Mouse (Mus musculus): ENCODE data around the gene Smarcc1. TPM values are rescaled to one million over a fixed set of nuclear protein-coding genes. Genes with fewer than 3 reads are reported as not detected.

Gene Smarcc1
- polyA plus RNA-seq, 1 experiment from 2014 or later = 115 TPM

DNA sequence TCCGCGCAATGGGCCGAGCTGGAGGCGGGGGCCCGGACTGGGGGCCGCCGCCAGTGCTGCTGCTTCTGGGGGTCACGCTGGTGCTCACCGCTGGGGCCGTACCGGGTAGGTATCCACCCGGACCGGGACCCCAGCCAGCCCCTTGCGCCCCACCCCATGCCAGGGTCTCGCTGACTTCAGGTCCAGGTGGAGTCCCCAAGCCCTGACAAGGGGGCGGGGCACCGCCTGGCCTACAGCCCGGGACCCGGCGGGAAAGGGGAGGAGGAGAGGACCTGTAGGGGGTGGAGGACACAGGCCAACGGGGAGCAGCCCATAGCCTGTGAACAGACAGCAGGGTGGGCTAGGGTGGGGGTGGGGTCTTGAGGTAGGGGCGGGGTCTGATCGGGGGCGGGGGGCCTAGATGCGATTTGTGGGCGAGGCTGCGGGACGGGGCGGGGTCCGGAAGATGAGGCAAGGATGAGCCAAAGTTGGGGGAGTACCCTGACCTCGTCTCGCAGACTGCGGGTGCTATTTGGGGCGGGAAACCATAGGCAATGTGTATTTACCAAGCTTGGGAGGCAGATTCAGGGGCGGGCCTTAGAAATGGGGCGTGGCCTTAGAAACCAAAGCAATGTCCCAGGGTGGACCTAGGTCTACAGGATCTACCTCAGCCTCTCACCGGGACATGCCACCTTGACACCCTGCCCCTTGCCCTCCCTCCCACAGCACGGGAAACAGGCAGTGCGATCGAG is 128.2 kb downstream of the Smarcc1 start:
- Histone ChIP-seq H3K27ac (no peak overlapping the region), H3K4me3 (peak overlapping the region; percentile 73), H3K36me3 (peaks cover 13% of the 10 kb centered on the region), H3K9ac (peak overlapping the region; percentile 31; the same call in 1 of the 2 replicates), H3K9me3 (no peaks in the 10 kb centered on the region), H3K4me2 (peak overlapping the region; percentile 100), H3K4me1 (peaks cover 32% of the 10 kb centered on the region), H3K27me3 (peaks cover 40% of the 10 kb centered on the region)
- ATAC-seq (ENCODE audit: insufficient number of reproducible peaks, low FRiP score, low TSS enrichment, low read depth) = peak; percentile 56
- WGBS = 2% methylated on average over 38 of the region's 40 CpGs

DNA sequence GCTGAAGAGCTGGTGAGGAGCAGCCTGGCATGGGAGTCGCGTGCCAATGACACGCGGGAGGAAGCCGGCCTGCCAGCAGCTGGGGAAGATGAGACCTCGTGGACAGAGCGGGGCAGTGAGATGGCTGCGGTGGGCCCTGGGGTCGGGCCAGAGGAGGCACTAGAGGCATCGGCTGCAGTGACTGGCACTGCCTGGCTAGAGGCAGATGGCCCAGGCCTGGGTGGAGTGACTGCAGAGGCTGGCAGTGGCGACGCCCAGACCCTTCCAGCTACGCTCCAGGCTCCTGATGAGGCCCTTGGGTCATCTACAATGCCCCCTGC is 128.8 kb downstream of the Smarcc1 start:
- H3K27ac ChIP-seq = no peak overlapping the region
- ATAC-seq (ENCODE audit: insufficient number of reproducible peaks, low FRiP score, low TSS enrichment, low read depth) = 0 out of 2 replicates have a peak, but pooled peaks have one; percentile 1
- peak overlapping the region; percentile 100 for H3K4me2 ChIP-seq
- H3K36me3 ChIP-seq = peaks cover 8% of the 10 kb centered on the region; the same call in 1 of the 2 replicates
- WGBS = 40% methylated on average over 13 of the region's 13 CpGs
- no peaks in the 10 kb centered on the region for H3K9me3 ChIP-seq
- peaks cover 32% of the 10 kb centered on the region for H3K4me1 ChIP-seq
- H3K4me3 ChIP-seq = peak overlapping the region; percentile 73
- H3K9ac ChIP-seq = 0 out of 2 replicates have a peak overlapping the region, but pooled peaks have one; percentile 23
- H3K27me3 ChIP-seq = peaks cover 40% of the 10 kb centered on the region

DNA sequence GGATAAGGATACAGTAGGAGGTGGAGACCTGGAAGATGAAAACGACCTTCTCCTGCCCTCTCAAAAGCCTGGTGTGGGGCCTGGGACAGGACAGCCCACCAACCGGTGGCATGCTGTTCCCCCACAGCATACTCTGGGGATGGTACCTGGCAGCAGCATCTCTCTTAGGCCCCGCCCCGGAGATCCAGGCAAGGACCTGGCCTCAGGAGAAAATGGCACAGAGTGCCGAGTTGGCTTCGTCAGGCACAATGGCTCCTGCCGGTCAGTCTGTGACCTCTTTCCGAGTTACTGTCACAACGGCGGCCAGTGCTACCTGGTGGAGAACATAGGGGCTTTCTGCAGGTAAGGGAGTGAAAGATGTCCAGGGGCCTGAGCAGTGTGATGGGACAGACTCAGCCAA is 129.5 kb downstream of the Smarcc1 start:
- H3K27me3 ChIP-seq = peaks cover 34% of the 10 kb centered on the region
- no peak overlapping the region for H3K27ac ChIP-seq
- no peak overlapping the region for H3K9ac ChIP-seq
- no peak overlapping the region for H3K4me2 ChIP-seq
- ATAC-seq (ENCODE audit: insufficient number of reproducible peaks, low FRiP score, low TSS enrichment, low read depth) = no peak
- H3K4me1 ChIP-seq = peaks cover 32% of the 10 kb centered on the region
- 0 out of 2 replicates have a peak, but pooled peaks cover under 1% of the 10 kb centered on the region for H3K36me3 ChIP-seq
- H3K9me3 ChIP-seq = no peaks in the 10 kb centered on the region
- H3K4me3 ChIP-seq = no peak overlapping the region
- 85% methylated on average over 10 of the region's 10 CpGs for WGBS

DNA sequence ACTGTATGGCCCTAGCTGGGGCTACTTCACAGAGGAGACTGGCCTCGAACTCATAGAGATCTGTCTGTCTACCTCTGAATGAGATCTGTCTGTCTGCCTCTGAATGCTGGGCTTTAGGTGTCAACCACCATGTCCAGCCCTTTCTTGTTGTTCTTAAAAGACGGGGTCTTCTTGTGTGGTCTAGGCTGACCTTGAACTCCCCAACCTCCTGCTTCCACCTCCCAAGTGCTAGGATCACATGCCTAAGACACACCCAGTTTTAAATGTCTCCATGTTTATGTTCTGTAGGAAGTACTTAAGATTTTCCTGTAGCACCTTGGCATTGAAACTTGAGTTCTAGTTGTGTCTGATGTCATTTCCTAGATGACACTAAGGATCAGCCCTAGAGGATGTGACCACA is 131.4 kb downstream of the Smarcc1 start:
- peaks cover 32% of the 10 kb centered on the region for H3K4me1 ChIP-seq
- 86% methylated on average over 2 of the region's 2 CpGs for WGBS
- H3K4me3 ChIP-seq = no peak overlapping the region
- no peak overlapping the region for H3K4me2 ChIP-seq
- H3K9me3 ChIP-seq = no peaks in the 10 kb centered on the region
- no peak overlapping the region for H3K9ac ChIP-seq
- H3K27ac ChIP-seq = no peak overlapping the region
- ATAC-seq (ENCODE audit: insufficient number of reproducible peaks, low FRiP score, low TSS enrichment, low read depth) = no peak
- H3K27me3 ChIP-seq = peaks cover 26% of the 10 kb centered on the region
- H3K36me3 ChIP-seq = no peaks in the 10 kb centered on the region

DNA sequence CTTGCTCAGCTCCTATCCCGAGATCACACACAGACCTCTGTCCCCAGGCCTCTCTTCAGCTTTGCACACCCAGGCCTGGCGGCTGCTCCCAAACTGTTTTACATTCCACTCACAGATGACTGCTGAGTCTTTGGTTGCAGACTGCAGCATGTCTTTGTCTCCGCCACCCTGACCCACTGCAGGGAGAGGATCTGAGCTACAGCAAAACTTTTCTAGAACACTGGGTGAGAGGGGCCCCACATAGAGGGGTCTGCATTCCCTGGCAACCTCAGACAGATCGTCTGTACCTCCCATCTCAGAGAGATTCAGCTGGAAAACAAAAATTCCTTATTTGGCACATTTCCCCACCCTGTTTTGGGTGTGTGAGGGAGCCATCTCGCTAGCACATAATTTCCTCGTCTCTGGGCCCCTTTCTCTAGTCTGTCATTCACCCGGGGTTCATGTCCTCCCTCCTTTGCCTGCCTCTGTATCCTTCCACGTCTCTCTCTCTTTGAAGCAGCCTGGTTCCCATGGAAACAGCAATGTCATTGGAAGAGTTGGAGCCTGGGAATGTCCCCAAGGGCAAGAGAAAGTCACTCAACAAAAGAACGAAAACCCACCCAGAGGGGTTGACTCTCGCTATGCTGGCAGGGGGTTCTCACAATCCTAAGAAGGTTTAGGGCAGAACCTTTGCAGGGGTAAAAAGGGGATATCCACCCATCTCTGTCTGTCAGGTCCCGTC is 132.5 kb downstream of the Smarcc1 start:
- Histone ChIP-seq H3K27me3 (peaks cover 15% of the 10 kb centered on the region), H3K4me3 (no peak overlapping the region), H3K9ac (peak overlapping the region; percentile 14; the same call in 1 of the 2 replicates), H3K4me2 (peak overlapping the region; percentile 20; the same call in 1 of the 2 replicates), H3K27ac (peak overlapping the region; percentile 57; the same call in 1 of the 2 replicates), H3K4me1 (peaks cover 26% of the 10 kb centered on the region), H3K9me3 (no peaks in the 10 kb centered on the region), H3K36me3 (no peaks in the 10 kb centered on the region)
- ATAC-seq (ENCODE audit: insufficient number of reproducible peaks, low FRiP score, low TSS enrichment, low read depth) = peak; percentile 25; the same call in 1 of the 2 replicates
- WGBS = 17% methylated on average over 11 of the region's 11 CpGs

DNA sequence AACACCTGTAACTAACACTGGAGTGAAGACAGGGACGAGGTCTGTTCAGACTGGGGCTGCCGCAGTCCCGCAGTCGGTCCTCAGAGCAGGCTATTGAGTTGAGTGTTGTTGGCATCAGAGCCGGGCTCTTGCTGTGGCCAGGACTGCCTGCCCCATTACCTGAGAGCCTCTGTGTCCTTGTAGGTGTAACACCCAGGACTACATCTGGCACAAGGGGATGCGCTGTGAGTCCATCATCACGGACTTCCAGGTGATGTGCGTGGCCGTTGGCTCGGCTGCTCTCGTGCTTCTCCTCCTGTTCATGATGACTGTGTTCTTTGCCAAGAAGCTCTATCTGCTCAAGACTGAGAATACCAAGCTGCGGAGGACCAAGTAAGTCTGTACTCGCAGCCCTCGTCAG is 133.3 kb downstream of the Smarcc1 start:
- Histone ChIP-seq H3K27me3 (peaks cover 9% of the 10 kb centered on the region; the same call in 1 of the 2 replicates), H3K9me3 (no peaks in the 10 kb centered on the region), H3K4me2 (no peak overlapping the region), H3K36me3 (no peaks in the 10 kb centered on the region), H3K4me3 (no peak overlapping the region), H3K9ac (no peak overlapping the region), H3K27ac (no peak overlapping the region), H3K4me1 (peaks cover 21% of the 10 kb centered on the region)
- ATAC-seq (ENCODE audit: insufficient number of reproducible peaks, low FRiP score, low TSS enrichment, low read depth) = no peak
- 83% methylated on average over 14 of the region's 14 CpGs for WGBS

DNA sequence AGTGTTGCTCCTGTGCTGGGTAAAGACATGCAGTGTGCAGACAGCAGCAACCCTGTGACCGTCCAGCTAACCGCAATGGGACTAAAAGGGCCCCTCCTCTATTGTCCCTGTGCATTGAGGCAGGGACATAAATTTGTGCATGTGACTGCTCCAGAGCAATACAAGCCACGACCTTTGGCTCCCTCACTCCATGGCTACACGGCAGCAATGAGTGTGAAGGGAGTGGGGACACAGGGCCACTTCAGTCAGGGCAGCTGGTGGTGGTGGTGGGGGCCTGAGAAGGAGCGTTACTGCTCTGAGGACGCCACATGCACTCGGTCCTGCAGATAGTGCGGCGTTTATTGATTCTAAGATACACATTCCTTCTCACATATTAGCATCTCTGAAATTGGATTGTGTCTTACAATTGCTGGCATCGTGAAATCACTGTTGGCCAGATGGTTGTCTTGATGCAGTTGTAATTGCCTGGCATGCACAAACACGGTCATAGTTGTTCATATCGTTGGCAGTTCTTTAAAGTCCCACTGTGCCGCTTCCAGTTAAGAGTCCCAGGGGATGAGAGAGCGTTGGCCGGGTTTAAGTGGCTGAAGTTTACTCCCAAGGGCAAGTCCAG is 138.0 kb downstream of the Smarcc1 start:
- Histone ChIP-seq H3K4me3 (no peak overlapping the region), H3K4me2 (no peak overlapping the region)
- ATAC-seq (ENCODE audit: insufficient number of reproducible peaks, low FRiP score, low TSS enrichment, low read depth) = no peak

DNA sequence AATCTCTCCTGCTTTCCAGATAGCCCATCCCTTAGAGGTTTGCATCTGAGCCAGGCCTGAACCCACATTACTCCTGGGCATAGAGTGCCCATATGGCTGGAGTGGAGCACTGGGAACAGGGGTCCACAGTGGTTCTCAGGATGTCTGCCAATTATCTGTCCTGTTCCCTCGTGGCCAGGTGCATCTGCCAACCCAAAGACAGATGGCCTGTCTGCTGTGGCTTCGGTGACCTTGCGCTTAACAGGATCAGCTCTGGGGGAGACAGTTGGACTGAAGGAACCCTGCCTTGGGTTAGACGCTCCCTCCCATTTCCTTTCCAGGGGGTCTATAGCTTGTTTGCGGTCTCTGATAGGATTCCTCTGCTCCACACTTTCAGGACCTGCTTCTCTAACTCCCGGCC is 141.1 kb downstream of the Smarcc1 start:
- Histone ChIP-seq H3K9ac (no peak overlapping the region), H3K27me3 (no peaks in the 10 kb centered on the region), H3K4me2 (no peak overlapping the region), H3K4me1 (no peaks in the 10 kb centered on the region), H3K36me3 (no peaks in the 10 kb centered on the region), H3K9me3 (no peaks in the 10 kb centered on the region), H3K27ac (no peak overlapping the region), H3K4me3 (no peak overlapping the region)
- no peak for ATAC-seq (ENCODE audit: insufficient number of reproducible peaks, low FRiP score, low TSS enrichment, low read depth)
- 82% methylated on average over 6 of the region's 6 CpGs for WGBS

More for the DNA sequence above, 138.0 kb downstream of the Smarcc1 start:
- 63% methylated on average over 15 of the region's 15 CpGs for WGBS
- no peaks in the 10 kb centered on the region for H3K36me3 ChIP-seq
- H3K4me1 ChIP-seq = peaks cover under 1% of the 10 kb centered on the region; the same call in 1 of the 2 replicates
- H3K9me3 ChIP-seq = no peaks in the 10 kb centered on the region
- H3K27me3 ChIP-seq = no peaks in the 10 kb centered on the region
- no peak overlapping the region for H3K27ac ChIP-seq
- H3K9ac ChIP-seq = no peak overlapping the region

DNA sequence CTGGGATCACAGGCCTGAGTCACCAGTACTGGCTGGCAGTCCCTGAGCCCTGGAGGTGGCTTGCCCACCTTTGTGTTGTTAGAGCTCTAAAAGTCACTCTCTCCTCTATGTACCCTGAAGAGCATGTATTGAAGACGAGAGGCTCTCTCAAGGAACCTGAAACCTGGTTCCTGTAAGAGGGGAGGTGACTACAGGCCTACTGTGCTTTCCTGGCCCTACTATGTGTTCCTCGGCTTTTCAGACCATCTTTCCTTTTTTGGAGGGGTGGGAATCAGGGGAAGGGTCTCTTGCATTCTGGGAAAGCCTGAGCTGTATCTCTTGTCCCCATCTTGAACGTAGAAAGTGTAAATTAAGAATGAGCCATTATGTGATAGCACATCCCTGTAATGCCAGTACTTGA is 141.6 kb downstream of the Smarcc1 start:
- no peaks in the 10 kb centered on the region for H3K36me3 ChIP-seq
- ATAC-seq (ENCODE audit: insufficient number of reproducible peaks, low FRiP score, low TSS enrichment, low read depth) = no peak
- WGBS = 77% methylated on average over 3 of the region's 3 CpGs
- no peaks in the 10 kb centered on the region for H3K27me3 ChIP-seq
- no peak overlapping the region for H3K27ac ChIP-seq
- H3K9me3 ChIP-seq = no peaks in the 10 kb centered on the region
- H3K9ac ChIP-seq = no peak overlapping the region
- H3K4me3 ChIP-seq = no peak overlapping the region
- no peaks in the 10 kb centered on the region for H3K4me1 ChIP-seq
- H3K4me2 ChIP-seq = no peak overlapping the region

DNA sequence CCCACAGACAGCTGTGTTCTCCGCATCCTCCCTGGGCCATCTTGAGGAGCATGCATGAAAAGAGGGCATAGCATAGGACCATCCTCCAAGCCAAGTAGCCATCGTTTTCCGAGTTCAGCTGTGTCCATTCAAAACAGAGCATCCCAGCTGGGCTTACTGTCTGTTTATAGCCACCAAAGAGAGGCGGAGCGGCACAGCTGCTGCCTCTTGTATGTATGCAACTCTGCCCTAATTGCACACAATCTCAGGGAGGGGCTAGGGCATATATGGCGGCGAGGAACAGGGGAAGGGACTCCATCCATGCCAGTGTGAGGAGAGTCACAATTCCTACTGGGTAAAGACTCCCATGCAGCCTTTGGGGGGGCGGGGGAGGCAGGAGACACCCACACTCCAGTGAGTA is 145.7 kb downstream of the Smarcc1 start:
- Histone ChIP-seq H3K27ac (no peak overlapping the region), H3K9ac (no peak overlapping the region), H3K4me2 (no peak overlapping the region), H3K4me1 (no peaks in the 10 kb centered on the region), H3K36me3 (no peaks in the 10 kb centered on the region), H3K9me3 (no peaks in the 10 kb centered on the region), H3K4me3 (no peak overlapping the region), H3K27me3 (no peaks in the 10 kb centered on the region)
- 83% methylated on average over 8 of the region's 8 CpGs for WGBS
- no peak for ATAC-seq (ENCODE audit: insufficient number of reproducible peaks, low FRiP score, low TSS enrichment, low read depth)

DNA sequence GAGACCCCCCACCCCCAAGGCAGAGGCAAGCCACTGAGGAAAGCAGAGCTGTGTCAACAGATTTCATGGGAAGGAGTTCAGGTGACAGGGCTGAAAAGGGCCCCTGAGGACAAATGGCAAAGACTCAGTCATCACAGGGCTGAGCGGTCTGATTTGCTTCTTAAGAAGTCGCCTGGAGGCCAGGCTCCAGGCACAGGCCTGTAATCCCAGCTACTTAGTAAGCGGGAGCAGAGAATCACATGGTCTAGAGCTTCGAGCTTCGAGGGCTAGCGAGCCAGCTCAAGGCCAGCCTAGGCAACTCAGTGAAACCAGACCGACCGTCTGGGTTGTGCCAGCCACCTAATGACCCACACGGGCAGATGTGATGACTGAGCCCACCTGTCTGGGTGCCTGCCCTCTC is 147.5 kb downstream of the Smarcc1 start:
- WGBS = 69% methylated on average over 9 of the region's 9 CpGs
- ATAC-seq (ENCODE audit: insufficient number of reproducible peaks, low FRiP score, low TSS enrichment, low read depth) = 0 out of 2 replicates have a peak, but pooled peaks have one; percentile 55
- Histone ChIP-seq H3K36me3 (no peaks in the 10 kb centered on the region), H3K9me3 (no peaks in the 10 kb centered on the region), H3K9ac (no peak overlapping the region), H3K4me2 (no peak overlapping the region), H3K4me3 (no peak overlapping the region), H3K27ac (no peak overlapping the region), H3K27me3 (no peaks in the 10 kb centered on the region), H3K4me1 (no peaks in the 10 kb centered on the region)

DNA sequence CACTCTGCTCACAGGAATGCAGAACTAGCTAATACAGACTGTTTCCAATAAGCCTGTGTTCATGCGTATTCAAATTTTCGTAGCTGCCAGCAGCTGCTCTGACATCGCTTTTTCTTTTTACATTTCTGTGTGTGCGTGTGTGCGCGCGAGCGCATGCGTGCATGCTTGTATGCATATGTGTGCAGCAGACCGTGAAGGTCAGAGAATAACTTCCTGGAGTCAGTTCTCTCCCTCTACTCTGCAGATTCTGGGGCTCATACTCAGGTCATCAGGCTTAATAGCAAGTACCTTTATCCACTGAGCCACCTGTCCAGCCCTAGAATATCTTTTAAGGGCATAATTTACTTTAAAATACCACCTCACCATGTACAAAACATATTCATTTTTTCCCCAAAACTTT is 150.9 kb downstream of the Smarcc1 start:
- no peaks in the 10 kb centered on the region for H3K4me1 ChIP-seq
- H3K4me2 ChIP-seq = no peak overlapping the region
- H3K27ac ChIP-seq = no peak overlapping the region
- H3K36me3 ChIP-seq = no peaks in the 10 kb centered on the region
- no peak overlapping the region for H3K4me3 ChIP-seq
- H3K9ac ChIP-seq = no peak overlapping the region
- no peaks in the 10 kb centered on the region for H3K9me3 ChIP-seq
- no peaks in the 10 kb centered on the region for H3K27me3 ChIP-seq
- no peak for ATAC-seq (ENCODE audit: insufficient number of reproducible peaks, low FRiP score, low TSS enrichment, low read depth)
- 89% methylated on average over 10 of the region's 10 CpGs for WGBS
